Mouse (Mus musculus) embryonic stem cell, embryonic (primary cell): ENCODE measurements at regions not wholly inside any gene's neighbourhood (a gene's known extent, or its start where the extent isn't known, plus 50 kb on each side); places are given as distances from the start of the nearest gene placed in this dataset.
"Not testable (repeated sequence)": the region's sequence is repeated elsewhere in the genome, so short reads cannot be mapped to it uniquely, and the experiment has no call there.

ENCODE experiments used
- CTCF ChIA-PET, 4 experiments: fragments of 300-600 bp in 2 of 4; fragments of 350-600 bp in 2 of 4; sonication (Branson Sonifier 250); formaldehyde crosslinking; loops; one replicate each; lab custom pipeline; 2022; ENCODE audit warnings: inconsistent platforms in 2 of 4; lab: Charles Lee
- POLR2A ChIA-PET, 4 experiments: fragments of 300-600 bp in 2 of 4; fragments of 350-600 bp in 2 of 4; sonication (Branson Sonifier 250); formaldehyde crosslinking; loops; one replicate each; lab custom pipeline; 2022; ENCODE audit warnings: antibody characterized with exemption in 4 of 4, inconsistent platforms in 1 of 4; lab: Charles Lee

DNA sequence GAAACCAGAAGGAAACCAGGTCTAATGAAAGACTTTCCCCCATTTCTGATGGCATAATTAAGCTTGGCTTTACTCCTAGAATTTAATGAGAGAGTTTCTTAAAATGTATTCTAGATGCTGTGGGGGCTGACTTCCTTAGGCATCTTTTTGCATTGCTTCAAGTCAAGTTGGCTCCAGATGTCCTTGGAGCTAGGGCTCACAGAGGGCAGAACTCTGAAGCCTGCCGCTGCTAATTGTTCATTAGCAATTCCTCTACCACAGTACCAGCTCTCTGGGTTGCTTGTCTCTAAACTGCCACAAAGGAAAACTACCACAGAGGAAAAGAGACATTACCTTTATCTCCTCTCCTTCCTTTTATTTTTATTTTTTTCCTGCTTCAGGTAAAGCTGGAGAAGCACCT lies 175.9 kb upstream of the Ttc29 start:
- ChIA-PET CTCF (interaction anchor here in 2 of 4 experiments (0.6 kb wide), 2 partner anchors 264 kb away, joined by 3 to 9 read pairs; no protein-coding TSS in a partner anchor), POLR2A (no interaction called here)

DNA sequence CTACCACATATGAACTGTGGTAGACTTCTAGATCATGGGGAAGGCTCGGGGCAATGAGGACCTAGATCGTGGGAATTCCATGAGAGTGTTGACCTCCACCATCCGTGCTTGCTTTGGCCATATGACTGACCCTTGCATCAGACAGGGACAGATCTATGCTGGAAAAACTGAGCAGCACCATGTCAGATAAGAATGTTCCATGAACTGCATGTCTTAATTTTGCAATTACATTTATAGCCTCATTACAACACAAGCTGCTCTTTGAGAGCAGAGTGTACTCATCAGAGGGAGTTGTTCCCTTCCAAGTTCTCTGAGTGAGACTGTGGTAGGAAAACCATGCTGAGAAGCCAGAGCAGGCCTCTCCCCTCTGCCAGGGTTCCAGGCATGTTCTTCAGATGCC lies 166.4 kb upstream of the Ttc29 start:
- ChIA-PET POLR2A (no interaction called here), CTCF (interaction anchor here in 1 of 4 experiments (1.3 kb wide), 1 partner anchor 15 kb away, joined by 3 read pairs; no protein-coding TSS in a partner anchor)

DNA sequence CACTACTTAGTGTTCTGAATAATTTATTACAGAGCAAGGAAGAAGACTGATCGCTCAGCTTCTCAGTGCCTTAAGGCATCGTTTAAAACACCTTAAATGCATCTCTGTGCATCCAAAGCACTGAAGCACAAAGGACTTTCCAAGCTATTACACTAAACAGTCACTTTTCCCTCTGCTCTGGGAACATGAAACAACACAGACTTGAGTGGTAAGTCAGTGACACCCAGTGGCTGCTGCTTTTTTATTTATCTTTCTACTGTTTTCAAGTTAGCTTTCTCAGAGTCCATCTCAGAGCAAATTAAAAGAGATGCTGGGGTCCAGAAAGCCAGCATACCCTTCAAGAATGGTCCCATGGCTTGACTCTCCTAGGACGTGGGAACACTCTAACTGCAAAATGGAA lies 162.3 kb upstream of the Ttc29 start:
- ChIA-PET POLR2A (interaction anchor here in 2 of 4 experiments (0.5 to 0.6 kb wide), 3 partner anchors 268 to 425 kb away, joined by 3 to 4 read pairs (median 4); no protein-coding TSS in a partner anchor), CTCF (no interaction called here)

- ChIA-PET CTCF (interaction anchor here in 1 of 4 experiments (0.6 to 0.7 kb wide), 2 partner anchors 228 to 1533 kb away, joined by 6 to 14 read pairs; no protein-coding TSS in a partner anchor), POLR2A (interaction anchor here in 1 of 4 experiments (1.3 kb wide), 1 partner anchor 14 kb away, joined by 4 read pairs; no protein-coding TSS in a partner anchor)
Observed at GRCm38 (mm10) chr8:78054435-78054834, 158.7 kb upstream of the Ttc29 start.

DNA sequence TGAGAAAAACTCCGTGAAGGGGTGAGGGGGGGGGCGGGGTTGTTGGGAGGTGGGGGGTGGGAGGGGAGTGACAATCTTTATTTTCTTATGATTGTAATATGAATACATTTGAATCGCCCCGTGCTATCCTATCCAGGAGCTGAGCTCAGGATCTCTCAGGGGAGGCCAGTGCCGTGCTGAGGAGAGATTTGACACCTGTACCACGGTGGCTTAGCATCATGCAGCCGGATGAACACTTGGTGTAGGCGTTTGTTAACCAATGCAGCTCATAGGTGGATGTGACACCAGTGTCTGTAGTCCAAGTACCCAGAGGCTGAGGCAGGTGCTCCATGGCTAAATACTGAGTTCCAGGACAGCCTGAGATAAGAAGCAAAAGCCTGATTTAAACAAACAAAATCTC lies 158.2 kb upstream of the Ttc29 start:
- CTCF ChIA-PET, result interaction anchor here in 1 of 4 experiments (0.6 kb wide), 1 partner anchor 1532 kb away, joined by 6 read pairs; no protein-coding TSS in a partner anchor

DNA sequence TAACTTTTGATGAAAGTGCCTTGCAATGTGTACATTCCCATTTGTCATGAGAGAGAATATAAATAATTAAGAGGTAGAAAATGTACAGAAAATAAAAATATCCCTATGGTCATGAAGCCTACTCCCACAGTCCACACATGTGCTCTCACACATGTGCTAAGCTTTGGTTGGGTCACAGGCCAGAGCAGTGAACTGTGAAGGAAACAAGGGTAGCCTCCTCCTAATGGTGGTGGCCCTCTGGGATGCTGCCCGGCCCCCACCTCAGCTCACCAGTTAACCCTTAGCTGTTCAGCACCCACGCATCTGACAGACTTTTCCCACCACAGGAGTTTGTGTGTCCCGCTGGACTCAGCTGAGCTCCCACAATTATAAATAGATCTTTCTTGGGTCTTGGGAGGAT lies 157.6 kb upstream of the Ttc29 start:
- CTCF ChIA-PET, result no interaction called here
- POLR2A ChIA-PET, result interaction anchor here in 1 of 4 experiments (1.3 kb wide), 1 partner anchor 13 kb away, joined by 4 read pairs; no protein-coding TSS in a partner anchor

More for the DNA sequence above, 158.2 kb upstream of the Ttc29 start:
- POLR2A ChIA-PET, result interaction anchor here in 1 of 4 experiments (1.3 kb wide), 1 partner anchor 14 kb away, joined by 4 read pairs; no protein-coding TSS in a partner anchor

DNA sequence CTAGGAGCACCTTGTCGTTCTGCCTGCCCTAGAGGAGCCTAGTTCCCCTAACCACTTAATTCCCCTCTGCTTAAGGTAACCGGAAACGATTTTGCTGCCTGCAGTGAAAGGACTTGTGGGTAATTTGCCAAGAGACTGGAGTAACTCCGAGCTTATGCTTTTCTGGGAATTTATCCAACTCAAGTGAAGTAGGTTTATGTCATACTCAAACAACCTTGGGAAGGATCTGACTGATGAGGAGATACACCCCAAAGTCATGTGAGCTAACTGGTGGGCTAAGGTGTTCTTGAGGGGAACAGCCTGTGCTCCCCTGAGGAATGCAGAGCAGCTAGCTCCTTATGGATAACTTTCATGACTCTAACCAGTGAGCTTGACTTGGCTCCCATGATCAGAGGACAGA lies 155.7 kb upstream of the Ttc29 start:
- ChIA-PET POLR2A (no interaction called here), CTCF (interaction anchor here in 1 of 4 experiments (1.1 kb wide), 1 partner anchor 39 kb away, joined by 3 read pairs; no protein-coding TSS in a partner anchor)

- CTCF ChIA-PET, result interaction anchor here (0.5 to 2.1 kb wide), 47 partner anchors 9 to 1649 kb away, joined by 3 to 15 read pairs (median 4); partner anchors contain the start of genes Ttc29 (in 2 of the 4) and Pou4f2 (in 1 of the 4)
- POLR2A ChIA-PET, result interaction anchor here in 2 of 4 experiments (0.7 to 1.5 kb wide), 6 partner anchors 10 to 151 kb away, joined by 3 to 6 read pairs (median 3); partner anchors contain the start of gene Ttc29 (in 1 of the 2)
Observed at GRCm38 (mm10) chr8:78061827-78062719, 151.0 kb upstream of the Ttc29 start.

DNA sequence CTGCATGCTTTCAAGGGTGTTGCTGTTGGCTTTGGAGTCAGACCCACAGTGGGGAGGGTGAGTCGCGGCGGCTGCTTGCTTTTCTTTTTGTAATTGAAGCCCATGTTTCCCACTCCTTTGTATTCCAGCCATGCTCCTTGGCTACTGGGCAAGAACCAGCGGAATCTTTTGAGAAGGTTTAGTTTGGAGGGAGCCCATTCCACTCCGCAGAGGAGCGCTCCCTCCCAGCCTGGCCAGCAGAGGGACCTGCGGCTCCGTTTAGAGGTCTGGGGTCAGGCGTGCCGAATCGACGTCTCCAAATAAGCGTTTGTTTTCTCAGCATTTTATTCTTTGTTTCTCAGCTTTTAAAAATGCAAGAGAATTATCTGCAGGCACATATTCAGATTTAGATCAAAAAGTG lies 149.6 kb upstream of the Ttc29 start:
- POLR2A ChIA-PET, result interaction anchor here in 1 of 4 experiments (1.5 kb wide), 1 partner anchor 115 kb away, joined by 3 read pairs; no protein-coding TSS in a partner anchor
- CTCF ChIA-PET, result interaction anchor here in 2 of 4 experiments (0.7 to 2.1 kb wide), 5 partner anchors 57 to 362 kb away, joined by 3 to 9 read pairs (median 4); no protein-coding TSS in a partner anchor

- ChIA-PET CTCF (interaction anchor here in 3 of 4 experiments (0.5 to 2.0 kb wide), 6 partner anchors 57 to 371 kb away, joined by 3 to 9 read pairs (median 3); no protein-coding TSS in a partner anchor), POLR2A (interaction anchor here in 1 of 4 experiments (1.5 kb wide), 1 partner anchor 114 kb away, joined by 3 read pairs; no protein-coding TSS in a partner anchor)
Observed at GRCm38 (mm10) chr8:78064161-78064560, 148.9 kb upstream of the Ttc29 start.

- ChIA-PET POLR2A (interaction anchor here in 3 of 4 experiments (0.7 to 4.3 kb wide), 5 partner anchors 21 to 43 kb away, joined by 3 to 28 read pairs (median 4); no protein-coding TSS in a partner anchor), CTCF (interaction anchor here in 2 of 4 experiments (0.6 kb wide), 3 partner anchors 59 to 1510 kb away, joined by 3 to 8 read pairs (median 4); no protein-coding TSS in a partner anchor)
Observed at GRCm38 (mm10) chr8:78065890-78066493, 147.1 kb upstream of the Ttc29 start.

DNA sequence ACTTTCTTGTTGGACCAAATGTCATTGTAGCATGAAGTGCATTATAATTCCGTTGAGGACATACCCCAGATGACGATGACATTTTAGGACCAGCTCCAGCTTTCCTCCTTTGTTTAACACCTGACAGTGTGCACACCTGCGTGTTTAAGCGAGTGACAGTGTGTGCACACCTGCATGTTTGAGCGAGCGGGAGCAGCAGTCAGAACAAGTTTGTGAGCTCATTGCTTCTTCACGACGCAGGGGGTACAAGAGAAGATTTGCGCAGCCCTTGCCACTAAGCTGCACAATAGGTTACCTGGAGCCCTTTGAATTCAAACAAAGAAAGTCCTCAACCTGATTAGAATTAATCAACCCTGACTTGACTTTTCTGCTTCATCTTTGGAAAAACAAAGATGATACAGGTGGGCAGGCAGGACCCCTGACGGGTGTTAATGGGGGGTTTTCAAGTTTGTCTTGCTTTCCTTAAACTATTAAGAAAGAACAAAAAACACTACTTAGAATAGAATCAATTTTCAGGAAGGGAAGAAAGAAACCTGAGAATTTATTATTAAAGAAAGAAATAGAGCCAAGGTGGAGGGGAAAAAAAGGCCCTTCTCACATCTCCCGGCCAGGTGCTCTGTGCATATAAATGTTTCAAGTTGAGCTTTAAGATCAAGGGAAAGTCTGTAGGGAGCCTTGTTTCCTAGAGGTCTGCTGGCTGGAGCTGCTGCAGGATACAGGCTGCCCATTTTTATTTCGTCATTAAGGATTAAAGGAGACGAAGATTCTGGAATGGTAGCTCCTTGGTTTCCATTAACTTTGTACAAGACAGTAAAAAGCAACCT lies 144.8 kb upstream of the Ttc29 start:
- POLR2A ChIA-PET, result interaction anchor here (0.6 to 4.3 kb wide), 48 partner anchors 10 to 909 kb away, joined by 3 to 83 read pairs (median 5); partner anchors contain the start of gene Ttc29 (in 1 of the 4)
- CTCF ChIA-PET, result interaction anchor here in 3 of 4 experiments (0.6 to 2.7 kb wide), 13 partner anchors 19 to 1059 kb away, joined by 3 to 15 read pairs (median 5); no protein-coding TSS in a partner anchor

DNA sequence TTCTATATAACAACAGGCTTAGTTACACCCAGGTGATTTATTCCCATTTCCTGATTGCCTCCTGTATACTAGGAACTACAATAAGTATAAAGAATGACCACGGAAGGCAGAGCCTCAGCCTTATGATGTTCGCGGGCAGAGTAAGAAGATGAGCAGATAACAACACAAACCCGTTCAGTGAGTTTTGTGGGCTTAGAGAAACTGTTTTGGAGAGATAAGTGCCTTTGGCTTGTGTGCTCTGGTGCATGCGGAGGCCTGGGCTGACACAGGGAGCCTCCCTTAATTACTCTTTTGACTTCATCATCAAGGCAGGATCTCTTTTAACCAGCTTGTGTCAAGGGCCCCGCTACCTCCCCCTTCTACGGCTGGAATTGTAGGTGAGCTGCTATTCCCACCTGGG lies 139.3 kb upstream of the Ttc29 start:
- ChIA-PET POLR2A (no interaction called here), CTCF (no interaction called here)

GRCm38 (mm10) chr8:78077122-78077521 lies 136.0 kb upstream of the Ttc29 start:
- POLR2A ChIA-PET, result interaction anchor here in 2 of 4 experiments (0.6 to 1.3 kb wide), 3 partner anchors 9 to 400 kb away, joined by 3 to 9 read pairs (median 3); no protein-coding TSS in a partner anchor
- CTCF ChIA-PET, result no interaction called here

DNA sequence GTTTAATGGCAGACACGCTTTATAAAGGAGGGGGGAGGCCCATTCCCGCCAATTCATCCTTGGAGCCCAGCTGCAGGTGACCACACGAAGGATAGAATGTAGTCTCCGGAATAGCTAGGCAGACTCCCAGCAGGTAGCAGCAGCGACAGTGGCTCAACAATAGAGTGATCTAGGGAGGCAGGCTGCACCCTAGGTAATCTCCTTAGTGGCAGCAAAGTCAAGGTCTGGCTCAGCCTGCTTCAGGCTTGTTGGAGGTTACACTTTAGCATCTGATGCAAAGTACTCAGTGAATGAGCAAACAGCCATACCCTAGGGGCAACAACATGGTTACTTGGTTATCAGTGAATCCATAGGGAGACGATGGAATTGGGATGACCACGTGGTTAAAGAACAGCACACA lies 131.7 kb upstream of the Ttc29 start:
- CTCF ChIA-PET, result not testable (repeated sequence)
- POLR2A ChIA-PET, result interaction anchor here (0.7 to 2.1 kb wide), 9 partner anchors 9 to 17 kb away, joined by 3 to 13 read pairs (median 6); no protein-coding TSS in a partner anchor

DNA sequence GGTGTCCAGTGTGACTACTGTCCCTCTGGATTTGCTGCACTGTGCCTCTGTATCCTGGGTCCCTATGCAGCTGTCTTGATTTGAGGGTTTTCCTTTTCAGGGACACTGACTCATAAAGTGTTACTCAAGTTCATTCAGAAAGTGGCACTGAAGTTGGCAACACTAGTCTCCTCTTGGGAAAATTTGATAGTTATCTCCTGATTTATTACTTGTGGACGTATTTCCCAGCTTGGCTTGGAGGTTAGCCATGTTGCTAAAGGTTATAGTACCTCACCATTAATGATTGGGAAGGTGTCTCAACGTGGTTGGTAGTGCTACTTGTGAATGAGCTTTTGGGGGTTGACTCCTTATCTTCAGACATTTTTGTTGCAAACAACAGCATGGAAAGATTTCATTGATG lies 130.1 kb upstream of the Ttc29 start:
- CTCF ChIA-PET, result interaction anchor here in 1 of 4 experiments (0.6 kb wide), 1 partner anchor 440 kb away, joined by 3 read pairs; no protein-coding TSS in a partner anchor
- POLR2A ChIA-PET, result interaction anchor here in 2 of 4 experiments (0.7 to 1.2 kb wide), 2 partner anchors 11 to 1262 kb away, joined by 4 to 7 read pairs; no protein-coding TSS in a partner anchor

DNA sequence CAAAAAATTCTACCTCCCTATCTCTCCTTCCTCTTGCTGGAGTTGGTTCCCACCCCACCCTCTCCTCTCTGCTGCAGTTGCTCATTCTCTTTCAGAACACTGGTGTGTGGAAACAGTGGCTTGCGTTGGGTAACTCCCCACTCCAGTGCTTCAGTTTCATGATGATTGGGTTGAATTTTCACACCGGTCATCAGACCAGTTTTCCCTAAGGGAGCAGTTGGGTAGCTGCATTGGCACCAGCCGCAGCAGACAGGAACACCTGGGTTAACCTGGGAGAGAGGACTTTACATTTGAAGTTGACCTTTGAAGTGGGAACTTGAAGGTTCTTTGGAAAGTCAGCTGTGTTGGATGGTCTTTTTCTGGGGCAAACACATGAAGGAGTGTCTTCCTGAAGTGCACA lies 126.7 kb upstream of the Ttc29 start:
- POLR2A ChIA-PET, result interaction anchor here in 3 of 4 experiments (0.6 to 1.3 kb wide), 6 partner anchors 12 to 170 kb away, joined by 3 to 5 read pairs (median 3); no protein-coding TSS in a partner anchor
- CTCF ChIA-PET, result interaction anchor here in 1 of 4 experiments (1.2 kb wide), 1 partner anchor 18 kb away, joined by 3 read pairs; no protein-coding TSS in a partner anchor
